Mouse (Mus musculus) Muller cell, postnatal 12 days (primary cell): ENCODE results near the gene Grtp1.

ENCODE experiments used
- DNase-seq: peaks from one replicate; pipeline ENCODE4 v3.0.0-alpha.2; 2015; ENCODE audit errors: inconsistent ontology term

Gene Grtp1

DNA sequence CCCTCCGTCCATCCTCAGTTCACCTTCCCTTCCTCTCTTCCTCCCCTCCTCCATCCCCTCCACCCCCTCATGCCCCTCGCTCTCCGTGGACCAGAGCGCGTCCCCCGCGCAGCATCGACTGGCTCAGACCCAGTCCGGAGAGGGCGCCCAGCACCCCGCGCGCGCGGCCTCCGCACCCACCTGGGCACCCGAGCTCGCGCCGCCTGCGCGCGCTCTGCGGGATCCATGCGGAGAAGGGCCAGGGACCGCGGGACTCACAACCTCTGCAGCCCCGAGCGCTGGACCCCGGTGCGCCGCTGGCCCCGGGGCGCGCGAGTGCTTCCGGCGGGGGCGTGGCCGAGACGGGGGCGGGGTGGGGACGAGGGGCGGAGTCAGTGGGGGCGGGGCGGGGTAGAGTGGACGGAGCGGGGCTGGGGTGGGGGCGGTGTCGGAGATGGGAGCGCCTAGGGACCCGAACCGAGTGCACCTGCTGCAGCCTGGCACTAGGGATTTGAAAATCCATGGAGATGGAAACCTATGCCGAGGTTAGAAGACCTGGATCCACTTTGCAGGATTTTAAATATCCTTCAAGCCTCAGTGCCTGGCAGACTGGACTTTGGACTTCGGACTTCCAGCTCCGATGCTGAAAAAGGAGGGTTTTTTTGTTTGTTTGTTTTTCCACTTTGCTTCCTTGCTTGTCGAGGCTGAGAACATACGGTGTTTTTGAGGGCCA lies at the start of gene Grtp1:
Grtp1 (minus strand) TSS at position 320 of the 712 bp plus-strand sequence.
- DNase-seq = peak; percentile 66

DNA sequence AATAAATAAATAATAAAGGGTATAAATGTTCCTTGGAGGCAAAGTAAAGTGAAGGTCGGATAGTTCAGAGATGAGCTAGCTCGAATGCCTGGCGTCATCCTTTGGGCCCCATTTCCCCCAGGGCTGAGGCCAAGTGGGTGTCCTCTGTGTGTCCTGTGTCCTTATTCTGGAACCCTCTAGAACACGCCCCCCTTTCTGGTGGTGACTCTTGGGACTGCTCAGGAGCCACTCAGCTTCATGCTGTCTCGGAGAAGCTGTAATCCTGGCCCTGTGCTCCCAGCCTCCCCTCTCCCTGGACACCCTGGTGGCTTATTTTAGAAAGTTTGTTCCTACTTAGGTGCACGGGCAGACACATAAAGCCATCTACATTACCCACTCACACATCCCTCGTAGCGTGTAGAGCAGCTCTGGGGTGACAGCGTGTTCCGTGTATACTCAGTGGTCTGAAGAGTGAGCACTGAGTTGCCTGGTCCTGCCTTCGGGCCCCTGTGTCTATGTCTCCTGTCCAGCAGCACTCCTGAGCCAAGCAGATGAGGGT lies 44.0 kb upstream of the Grtp1 start:
- no peak for DNase-seq

DNA sequence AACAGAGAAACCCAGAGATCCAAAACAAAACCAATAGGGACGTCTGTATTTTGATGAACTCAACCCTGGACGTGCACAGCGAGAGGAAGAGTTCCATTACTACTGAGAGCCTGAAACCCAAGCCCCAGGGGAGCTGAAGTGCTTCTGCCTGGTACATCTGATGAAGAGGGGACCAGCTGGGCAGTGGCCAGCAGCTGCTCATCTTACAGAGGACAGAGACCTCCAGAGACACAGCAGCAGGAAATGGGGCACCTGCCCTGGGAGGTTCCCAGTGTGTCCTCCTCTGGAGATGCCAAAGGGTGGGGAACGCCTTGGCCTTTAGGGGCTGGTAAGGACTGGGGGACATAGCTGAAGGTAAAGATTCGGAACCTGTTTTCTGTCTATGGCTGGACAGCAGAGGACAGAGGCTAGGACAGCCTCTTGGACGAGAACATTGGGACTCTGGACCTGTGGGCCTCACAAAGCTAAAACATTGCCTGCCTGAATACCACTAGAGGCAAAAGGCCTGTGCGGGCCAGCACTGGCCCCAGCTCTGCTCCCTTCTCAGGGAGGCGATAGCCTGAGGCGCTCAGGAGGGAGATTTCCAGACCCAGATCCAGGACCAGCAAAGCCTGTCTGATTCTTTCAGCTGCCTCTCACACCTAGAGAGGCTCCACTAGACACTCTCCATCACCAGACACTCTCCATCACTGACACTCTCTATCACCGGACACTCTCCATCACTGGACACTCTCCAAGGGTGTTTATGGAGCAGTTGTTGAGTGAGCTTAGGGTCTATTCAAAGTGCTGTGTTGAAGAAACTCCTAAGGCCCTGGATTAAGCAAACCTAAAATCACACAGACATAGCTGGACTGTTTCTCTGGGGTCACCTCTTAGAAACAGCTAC lies 42.8 kb upstream of the Grtp1 start:
- no peak for DNase-seq

DNA sequence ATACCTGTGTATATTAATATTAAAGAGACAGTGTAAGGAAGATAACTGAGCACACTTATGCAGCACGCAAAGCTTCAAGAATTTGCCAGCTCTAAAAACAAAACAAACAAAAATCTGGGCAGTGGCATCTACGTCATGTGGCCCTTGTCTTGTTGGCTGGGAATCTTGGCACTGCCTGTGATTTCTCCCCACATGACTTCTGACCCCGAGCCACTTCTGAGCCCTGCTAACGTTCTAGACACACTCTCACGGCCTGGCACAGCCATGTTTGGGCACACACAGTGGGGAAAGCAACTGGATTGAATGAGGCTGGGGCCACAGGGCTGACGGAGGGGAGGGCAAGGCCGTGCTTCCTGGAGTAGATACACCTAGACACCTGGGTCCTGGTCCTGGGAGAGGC lies 40.3 kb upstream of the Grtp1 start:
- no peak for DNase-seq

DNA sequence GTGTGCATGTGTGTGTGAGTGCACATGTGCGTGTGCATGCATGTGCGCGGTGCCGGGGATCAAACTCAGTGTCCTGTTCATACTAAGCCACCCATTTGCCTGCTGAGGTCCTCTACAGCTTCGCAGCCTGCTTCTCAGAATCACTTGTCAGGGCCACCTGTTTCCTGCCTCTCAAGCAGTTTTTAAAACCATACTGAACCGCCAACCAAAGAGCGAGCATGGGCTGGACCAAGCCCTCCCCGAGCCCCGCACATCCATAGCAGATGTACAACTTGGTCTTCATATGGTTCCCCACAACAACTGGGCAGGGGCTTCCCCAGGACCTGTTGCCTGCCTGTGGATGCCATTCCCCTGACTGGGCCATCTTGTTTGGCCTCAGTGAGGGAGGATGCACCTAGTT lies 39.6 kb upstream of the Grtp1 start:
- DNase-seq = no peak

DNA sequence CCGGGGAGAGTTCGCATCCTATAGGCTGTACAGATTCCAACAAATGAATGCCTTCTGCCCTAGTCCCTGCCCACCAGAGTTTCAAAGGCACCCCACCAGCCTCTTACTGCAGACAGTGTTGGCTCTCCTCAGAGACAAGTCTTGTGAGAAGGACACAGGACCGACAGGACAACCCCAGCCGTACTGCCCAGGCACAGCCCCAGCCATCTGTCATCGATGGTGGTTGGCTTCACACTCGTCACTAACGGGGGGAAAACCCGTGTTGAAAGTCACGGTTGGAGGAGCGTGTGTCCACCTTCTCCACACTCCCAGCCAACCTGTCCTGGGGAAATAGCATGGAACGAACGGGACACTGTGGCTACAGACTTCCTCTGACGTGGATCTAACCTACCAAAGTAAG lies 34.4 kb upstream of the Grtp1 start:
- no peak for DNase-seq

DNA sequence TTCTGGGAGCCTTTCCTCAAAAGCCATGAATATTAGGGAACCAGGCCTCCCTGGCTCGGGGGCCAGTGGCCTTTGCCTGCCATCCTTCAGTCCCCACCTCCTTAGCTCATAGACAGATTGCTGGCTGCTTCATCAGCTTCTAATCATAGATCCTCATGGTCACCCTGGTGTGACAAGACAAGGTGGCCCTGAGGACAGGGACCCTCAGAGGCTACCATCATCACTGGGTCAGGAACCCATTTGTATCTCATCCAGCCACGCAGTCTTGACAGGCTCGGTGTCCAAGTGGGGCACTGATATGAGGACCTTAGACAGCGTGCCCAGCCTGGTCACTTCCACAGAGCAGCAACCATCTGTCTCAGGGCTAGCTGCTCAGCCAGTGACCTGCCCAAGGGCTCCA lies 30.1 kb upstream of the Grtp1 start:
- no peak for DNase-seq

DNA sequence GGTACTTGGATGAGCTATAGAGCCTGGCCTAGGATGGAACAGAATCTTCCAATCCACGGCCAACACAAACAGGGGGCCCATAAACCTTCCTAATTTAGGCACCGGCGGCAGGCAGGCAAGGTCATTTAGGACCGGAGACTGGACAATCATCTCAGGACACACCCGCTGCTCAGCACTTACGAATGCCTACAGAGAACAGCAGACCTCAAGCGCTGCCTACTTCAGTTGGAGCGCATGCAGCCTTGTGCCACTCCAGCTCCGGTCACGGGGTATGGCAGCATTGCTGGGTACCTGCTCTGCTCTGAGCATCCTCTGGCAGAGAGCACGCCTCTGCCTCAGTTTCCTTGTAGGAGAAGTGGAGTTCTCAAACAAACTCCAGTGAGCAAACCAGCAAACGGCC lies 29.4 kb upstream of the Grtp1 start:
- no peak for DNase-seq

DNA sequence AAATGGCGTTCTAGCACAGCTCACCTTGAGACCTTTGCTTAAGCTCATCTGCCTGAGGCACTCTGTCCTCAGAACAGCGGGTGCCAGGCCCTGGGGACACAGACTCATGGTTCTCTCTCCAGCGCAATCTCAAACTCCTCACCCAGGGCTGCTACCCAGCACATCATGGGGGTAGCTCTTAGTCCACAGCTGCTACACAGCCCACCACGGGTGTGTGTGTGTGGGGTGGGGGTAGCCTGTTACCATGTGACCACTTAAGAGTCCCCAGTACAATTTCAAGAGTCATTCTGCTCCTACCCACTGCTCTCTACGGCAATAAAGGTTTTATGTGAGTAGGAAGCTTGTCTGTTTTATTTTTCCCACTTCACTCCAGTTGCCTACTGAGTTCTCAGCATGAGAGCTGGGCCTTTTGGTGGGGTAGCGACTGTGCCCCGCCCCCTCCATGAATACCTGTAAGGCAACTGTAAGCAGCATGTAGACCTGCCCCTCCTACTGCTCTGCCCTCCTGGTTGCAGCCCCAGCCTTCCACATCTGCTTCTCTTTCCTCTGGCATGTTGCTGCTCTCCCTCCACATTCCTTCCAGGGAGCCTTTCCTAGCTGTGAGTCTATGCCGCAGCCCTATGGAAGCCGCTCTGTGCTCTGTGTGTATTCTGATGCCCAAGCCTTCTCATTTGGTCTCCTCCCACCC lies 28.6 kb upstream of the Grtp1 start:
- DNase-seq = no peak

DNA sequence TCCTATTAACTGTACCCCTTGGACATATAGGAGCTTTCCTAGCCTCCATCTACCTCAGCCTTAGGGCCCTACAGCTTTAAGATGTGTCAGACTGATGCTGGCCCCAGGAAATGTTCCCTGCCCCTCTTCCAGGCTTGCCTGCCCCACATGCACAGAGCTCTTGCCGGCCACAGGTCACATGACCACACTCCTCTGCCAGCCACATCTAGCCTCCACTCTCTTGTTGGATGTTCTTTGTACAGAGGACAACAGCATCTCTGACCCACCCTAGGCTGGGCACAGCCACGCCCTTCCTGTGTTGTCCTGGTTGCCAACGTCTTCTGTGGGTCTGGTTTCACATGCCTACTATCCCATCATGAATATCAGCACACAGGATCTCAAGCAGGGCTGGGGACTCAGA lies 26.8 kb upstream of the Grtp1 start:
- no peak for DNase-seq

DNA sequence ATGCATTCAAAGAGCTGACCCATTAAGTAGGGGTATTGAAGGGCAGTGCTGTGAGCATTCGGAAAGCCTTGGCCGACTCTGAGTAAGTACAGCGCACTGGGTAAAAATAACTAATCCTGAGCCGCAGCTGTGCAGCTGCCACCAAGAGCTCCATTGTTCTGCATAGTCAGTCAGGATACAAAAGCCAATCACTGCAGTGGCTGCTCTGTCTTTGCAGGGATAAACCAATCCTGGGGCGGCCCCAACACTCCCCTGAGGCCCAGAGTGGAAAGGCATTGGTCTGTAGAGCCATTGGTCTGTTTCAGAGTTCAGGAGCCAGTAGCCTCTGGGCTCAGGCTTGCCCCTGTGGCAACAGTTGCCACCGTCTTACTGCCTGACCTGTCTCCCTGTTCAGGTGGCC lies 25.9 kb upstream of the Grtp1 start:
- no peak for DNase-seq

DNA sequence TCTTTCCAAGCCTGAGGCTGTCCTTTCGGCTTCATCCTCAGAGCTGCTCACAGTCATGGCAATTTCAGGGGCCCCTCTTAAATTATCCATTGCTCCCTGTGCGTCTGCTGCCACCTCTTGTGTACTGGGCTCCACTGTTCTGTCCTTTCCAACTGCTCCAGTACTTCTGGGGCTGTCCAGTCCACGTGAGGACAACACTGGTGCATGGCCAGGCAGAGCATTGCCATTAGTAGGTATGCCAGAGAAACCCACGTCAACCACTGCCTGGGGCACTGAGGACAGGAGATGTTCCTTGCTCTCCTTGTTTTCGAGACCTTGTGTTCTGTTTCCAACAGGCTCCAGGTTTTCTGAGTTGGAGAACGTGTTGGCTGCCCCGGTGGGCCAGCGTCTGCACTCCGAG lies 24.0 kb upstream of the Grtp1 start:
- DNase-seq = no peak

DNA sequence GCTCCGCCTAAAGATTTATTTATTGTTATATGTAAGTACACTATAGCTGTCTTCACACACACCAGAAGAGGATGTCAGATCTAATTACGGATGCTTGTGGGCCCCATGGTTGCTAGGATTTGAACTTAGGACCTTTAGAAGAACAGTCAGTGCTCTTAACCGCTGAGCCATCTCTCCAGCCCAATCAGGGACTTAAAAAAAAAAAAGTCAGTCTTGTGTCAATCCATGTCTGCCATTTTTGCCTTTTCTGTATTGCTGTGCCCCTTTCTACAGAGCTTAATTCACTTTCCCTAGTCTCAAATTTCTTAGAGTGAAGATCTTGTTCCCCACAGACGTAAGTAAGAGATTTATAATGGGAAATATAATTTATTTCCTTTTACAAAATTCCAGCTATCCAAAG lies 18.0 kb upstream of the Grtp1 start:
- DNase-seq = no peak

DNA sequence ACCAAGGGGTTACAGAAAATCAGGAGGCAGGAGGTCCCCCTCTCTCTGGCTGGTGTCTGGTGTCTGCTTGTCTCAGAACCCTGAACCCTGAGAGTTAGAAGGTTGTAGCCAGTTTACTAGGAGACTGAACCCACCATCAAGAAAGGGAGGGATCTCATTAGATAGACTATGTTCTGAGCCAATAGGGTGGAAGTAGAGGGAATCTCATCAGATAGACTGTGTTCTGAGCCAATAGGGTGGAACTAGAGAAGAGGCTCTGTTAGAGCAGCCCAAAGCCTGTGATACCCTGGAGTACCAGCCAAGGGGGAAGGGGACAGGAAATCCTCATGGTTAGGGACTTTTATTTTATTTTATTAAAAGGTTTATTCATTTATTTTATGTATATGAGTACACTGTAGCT lies 17.6 kb upstream of the Grtp1 start:
- no peak for DNase-seq

DNA sequence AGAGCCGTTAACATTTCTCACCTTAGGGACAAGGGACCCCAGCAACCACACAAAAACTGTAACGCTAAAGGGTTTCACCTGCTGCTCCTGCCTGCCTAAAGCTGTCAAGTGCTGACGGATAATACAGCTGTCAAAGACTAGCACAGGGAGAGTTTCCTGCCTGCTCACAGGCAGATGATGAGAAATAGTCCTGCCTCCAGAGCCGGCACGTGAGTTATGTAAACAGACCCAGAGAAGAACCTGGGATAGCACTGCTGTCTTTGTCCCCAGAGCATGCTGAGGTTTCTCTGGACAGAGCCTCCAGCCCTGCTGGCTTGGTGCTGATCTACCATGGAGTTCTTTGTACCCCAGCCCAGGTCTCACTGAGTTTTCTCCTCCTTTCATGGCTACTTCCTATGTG lies 16.7 kb upstream of the Grtp1 start:
- DNase-seq = no peak

DNA sequence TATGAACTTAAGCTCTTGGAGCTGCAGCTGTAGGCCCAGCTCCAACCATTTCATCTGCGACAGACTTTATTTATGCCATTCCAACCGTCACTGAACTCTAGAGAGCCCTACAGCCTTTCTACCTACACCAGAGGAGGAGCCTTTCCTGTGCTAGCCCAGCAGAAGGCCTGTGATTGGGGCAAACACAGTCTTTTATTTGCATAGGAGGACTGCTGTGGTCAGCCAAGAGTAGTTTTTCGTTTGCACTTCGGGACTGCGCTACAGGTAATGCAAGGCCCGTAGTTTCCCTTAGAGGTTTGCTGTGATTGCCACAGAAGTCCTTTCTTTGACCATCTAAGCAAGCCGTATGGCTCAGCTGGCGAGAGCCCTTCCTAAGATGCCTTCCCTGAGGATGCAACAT lies 16.0 kb upstream of the Grtp1 start:
- no peak for DNase-seq

DNA sequence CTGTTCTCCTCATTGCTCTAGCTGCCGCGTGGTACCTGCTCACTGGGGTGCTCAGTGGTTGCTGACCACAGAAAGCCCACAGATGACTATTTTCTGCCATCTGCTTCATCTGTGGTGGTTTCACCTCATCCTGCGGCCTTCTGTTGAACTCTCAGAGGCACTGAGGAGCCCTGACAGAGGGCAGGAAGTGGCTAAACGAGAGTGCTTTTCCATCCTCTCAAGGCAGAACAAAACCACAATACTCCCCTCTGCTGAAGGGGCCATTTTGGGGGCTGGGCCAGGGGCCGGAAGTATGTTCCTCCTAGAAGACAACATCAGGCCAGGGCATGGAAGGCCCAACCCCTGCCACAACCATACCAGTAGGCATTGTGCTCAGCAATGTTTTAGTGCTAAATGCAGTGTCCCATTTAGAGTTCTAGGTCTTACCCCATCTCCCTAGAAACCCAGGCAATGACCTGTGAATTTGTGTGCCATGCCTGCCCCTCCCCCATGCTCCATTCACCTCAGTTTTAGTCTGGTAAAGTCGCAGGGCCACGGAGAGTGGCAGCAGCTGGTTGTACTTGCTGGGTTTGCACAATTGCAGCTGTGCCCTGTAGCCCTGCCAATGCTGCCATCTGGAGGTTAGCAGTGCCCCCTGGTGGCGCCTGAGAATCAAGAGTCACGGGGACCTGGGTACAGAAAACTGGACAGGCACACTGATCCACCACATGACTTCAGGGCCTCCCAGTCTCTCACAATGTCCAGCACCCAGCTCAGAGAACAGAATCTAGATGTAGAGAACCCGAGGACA lies 13.3 kb upstream of the Grtp1 start:
- DNase-seq = peak; percentile 80

DNA sequence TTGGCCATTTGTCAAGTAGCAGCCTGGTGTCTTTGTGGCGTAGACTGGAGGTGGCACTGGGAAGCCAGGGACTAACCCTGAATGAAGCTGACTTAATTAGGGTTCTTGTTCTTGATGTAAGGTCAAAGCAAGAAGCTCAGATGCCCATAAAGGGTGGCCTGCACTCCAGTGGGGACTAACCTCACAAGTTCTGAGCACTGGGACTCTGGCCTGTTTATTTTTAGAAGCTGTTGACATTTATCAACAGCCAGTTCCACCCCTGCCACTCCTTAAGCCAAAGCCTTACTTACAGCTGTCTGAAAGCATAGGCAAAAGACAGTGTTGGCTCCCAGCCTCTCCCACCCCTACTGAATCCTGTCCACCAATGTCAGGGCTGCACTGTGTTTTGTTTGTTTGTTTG lies 9.3 kb upstream of the Grtp1 start:
- no peak for DNase-seq

DNA sequence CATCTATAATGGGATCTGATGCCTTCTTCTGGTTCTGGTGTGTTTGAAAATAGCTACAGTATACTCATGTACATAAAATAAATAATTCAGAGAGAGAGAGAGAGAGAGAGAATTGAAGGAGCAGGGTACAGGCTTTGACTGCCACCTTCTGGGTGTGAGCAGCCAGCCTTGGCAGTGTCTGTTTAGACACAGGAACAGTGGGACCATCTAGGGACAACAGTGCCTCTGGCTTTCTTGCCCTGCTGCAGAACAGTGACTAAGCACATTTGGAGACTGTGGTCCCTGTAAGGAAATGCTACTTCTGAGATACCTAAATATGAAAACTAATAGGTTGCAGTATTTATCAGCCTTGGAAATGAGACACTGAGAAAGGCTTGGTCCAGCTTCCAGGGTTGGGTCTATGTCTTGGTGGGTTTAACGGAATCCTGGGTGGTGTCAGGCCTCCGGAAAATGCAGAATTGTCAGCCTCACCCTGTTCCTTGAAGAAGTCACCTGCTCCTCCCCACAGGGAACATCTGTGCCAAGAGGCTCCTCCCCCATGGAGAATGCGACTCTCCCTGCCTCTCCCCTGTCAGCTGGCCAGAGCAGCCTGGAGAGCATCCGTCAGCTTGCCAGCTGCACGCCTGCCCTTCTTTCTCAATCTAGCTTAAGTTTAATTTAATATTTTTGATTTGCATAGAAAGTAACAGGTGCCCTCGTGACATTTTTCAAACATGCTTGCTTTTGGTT lies 8.4 kb upstream of the Grtp1 start:
- DNase-seq = no peak

DNA sequence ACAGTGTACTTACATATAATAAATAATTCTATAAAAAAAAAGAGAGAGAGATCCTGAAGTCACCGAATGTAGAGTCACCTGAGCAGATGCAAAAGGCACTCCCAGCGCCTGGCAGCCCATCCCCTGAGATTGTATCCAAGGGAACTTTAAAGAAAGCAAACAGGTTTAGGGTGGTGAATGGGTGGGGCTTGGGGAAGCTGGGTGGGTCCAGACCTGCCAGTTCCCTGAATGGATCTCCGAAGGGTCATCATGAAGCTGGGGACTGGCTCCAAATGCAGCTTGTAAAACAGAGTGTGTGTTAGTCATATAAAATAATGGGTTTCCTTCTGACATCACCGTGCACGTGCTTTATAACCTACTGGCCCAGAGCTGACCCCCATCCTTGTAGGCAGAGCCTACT lies 5.9 kb upstream of the Grtp1 start:
- no peak for DNase-seq

DNA sequence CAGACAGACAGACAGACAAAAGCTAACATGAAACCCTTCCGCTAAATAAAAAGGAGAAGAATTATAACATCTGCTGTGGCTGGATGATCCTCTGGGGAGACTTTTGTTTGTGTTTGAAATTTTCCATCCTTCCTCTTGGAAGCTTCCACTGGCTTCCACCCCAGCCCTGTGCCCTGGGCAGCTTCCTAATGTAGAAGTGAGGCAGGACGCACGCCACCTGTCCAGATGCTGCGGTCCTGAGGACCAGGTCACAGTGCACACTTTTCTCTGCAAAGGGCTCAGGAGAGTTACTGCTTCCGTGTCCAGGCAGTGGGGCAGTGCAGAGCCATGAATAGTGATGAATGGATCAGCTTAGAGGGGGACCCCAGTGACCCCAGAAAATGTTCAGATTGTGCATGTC lies 4.9 kb upstream of the Grtp1 start:
- DNase-seq = no peak
